Mouse (Mus musculus): ENCODE results near the gene Olfr643.

DNA sequence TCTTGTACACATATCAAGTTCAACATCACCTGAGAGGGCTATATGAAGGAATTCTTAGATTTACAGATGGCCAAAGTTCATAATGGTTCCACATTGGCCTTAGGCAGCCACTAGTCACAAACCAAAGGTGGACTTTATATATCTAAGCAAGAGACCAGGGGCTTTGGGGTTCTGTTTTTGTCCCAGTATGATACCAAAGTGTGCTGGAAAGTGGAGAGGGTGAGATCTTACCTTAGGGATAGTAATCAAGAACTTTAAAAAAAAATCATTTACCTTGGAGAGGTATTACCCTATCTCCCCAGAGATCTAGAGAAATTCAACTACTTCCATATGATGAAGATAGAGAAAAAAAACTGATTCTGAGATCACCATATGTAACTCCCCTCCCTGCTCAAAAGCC, 120.0 kb downstream of the Olfr643 start, which contains the start of gene Olfr639:
- TF ChIP-seq POLR2A (IDR thresholded peaks at IDR 0.05; ENCODE audit: borderline replicate concordance, insufficient read depth, low read length) = no peak
- TF ChIP-seq CTCF (IDR thresholded peaks at IDR 0.05; ENCODE audit: borderline replicate concordance, insufficient read depth, low read depth, low read length) = no peak

All from cerebellum, adult 2 months (tissue).